Mouse (Mus musculus) testis, postnatal 10 days (tissue): ENCODE results near the gene Lonp1.

Experiments used
- DNase-seq: peaks from one replicate; pipeline ENCODE4 v3.0.0; 2021; ENCODE audit warnings: low spot score

The Lonp1 gene

GRCm38 (mm10) chr17:56588921-56589320 is 37.8 kb downstream of the Lonp1 start:
- no peak for DNase-seq

GRCm38 (mm10) chr17:56587773-56588172 is 38.9 kb downstream of the Lonp1 start:
- no peak for DNase-seq

DNA sequence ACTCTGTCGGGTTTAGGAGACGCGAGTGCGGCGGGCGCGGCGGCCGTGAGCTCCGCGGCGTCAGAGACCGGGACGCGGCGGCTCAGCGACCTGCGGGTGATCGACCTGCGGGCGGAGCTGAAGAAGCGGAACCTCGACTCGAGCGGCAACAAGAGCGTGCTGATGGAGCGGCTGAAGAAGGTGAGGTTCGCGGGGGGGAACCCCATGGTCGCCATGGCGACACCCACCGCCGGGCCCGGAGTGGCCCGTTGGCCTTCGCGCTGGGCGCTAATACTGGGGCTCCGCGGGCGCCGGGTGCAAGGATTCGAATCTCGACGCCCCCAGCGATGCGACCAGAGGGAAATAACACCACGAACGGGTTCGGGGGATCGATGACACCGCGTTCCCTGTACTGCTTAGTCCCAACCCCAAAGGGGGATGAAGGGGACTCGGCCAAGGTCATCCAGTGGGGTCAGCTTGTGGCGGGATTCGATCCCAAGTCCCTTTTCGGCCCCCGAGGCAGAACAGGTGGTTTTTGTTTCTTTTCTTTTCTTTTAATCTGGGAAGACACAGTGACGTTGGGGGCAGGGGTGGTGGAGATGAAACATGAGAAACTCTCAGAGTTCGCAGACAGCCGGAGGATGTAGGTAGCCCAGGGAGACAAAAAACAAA is 41.4 kb downstream of the Lonp1 start:
- DNase-seq: peak; percentile 73

- DNase-seq: peak; percentile 99
These were observed 42.2 kb downstream of the Lonp1 start, which contains the start of the genes Safb2 and Safb for GRCm38 (mm10) chr17:56584257-56585130. Gene Safb2 (minus strand): TSS chr17:56584585. Gene Safb (plus strand): TSS chr17:56584825.

DNA sequence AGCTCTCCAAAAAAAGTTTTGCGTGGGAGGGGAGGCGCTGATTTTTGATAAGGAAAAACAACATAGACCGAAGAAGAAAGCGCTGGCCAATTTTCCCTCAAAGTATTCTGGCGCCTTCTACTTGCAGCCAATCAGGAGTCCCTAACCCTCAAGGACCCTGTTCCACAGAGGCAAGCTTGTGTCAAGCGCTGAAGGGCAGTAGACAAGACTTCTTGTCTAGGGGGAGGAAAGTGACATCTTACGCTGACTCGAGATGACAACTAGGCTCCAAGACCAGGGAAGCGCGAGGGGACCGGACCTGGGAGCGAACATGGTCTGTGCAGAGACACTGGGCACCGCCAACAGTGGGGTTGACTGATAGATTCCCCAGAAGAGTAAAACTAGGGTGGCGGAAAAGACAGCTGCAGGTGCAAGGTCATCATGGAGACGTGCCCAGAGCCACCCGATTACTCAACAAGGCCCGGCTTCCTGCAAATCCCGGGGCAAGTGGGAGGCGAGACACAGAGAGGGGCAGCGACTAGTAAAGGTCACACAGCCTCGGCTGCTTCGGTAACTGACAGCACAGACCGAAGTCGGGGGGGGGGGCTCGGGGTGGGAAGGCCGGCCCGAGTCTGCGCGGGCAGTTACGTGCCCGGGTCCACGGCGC is 43.0 kb downstream of the Lonp1 start:
- DNase-seq: peak; percentile 66

DNA sequence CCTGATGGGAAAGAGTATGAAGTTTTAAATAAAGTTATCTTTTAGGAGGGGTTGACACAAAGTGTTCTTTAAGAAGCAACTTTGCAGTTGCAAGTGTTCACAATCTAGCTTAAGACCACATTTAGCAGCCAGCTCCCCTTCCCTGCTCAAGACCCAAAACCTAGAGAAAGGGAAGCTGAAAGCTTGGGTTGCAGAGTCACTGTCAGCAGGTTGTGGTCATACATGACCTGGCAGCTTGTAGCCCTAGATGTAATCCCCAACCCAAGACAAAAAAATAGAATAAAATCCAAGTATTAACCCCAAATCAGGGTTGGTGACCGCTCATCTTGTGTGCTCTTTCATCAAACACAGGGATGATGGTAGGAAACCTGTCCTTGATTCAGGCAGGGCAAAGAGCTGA is 43.6 kb downstream of the Lonp1 start:
- no peak for DNase-seq

- DNase-seq: no peak
These were observed 53.7 kb downstream of the Lonp1 start for GRCm38 (mm10) chr17:56572939-56573338.

- peak; percentile 73 for DNase-seq
These were observed 54.5 kb downstream of the Lonp1 start for GRCm38 (mm10) chr17:56572154-56572553.

- DNase-seq: no peak
These were observed 56.4 kb downstream of the Lonp1 start for GRCm38 (mm10) chr17:56570287-56570686.

- no peak for DNase-seq
These were observed 59.3 kb downstream of the Lonp1 start for GRCm38 (mm10) chr17:56567370-56567769.

DNA sequence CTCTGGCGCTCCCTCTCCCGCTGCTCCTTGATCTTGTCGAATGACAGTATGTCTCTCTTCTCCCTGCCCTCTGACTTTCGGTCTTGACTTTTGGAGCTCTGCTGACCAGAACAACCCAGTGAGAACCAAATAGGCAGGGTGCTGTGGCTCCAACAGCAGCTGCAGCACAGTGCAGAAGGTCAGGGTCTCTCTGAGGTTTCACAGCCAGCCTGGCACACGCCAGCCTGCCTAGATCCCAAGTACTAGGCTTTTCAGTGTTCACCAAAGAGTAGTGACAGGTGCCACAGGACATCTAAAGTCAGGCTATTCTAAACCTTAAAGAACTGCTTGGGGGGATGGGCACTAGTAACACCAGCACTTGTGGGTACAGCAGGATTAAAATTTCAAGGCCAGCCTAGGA is 59.8 kb downstream of the Lonp1 start:
- no peak for DNase-seq

DNA sequence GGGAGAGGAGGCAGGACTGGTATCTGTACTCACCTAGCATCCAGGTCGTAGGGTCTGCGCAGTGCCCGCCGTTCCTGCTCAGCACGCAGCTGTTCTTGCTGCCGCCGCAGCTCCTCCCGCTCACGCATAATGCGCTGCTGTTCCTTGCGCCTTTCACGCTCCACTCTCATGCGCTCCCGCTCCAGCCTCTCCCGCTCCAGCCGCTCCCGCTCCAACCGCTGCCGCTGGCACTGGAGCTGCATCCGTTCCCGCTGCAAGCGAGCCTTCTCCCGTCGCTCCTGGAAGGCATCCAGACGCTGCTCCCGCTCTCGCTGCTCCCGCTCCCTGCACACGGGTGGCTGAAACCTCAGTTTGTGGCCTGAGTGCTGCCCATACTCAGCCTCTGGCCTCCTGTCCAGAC is 60.4 kb downstream of the Lonp1 start:
- DNase-seq: peak; percentile 65
